Mouse (Mus musculus) heart, embryonic 11.5 days (tissue): ENCODE measurements around the gene Ccl5. TPM values are rescaled to one million over a fixed set of nuclear protein-coding genes. Genes with fewer than 3 reads are reported as not detected.

Experiments
- ATAC-seq: fragments of 200-750 bp; cut with Nextera tagmentation; replicated peaks from 2 replicates; pipeline ENCODE4 v1.8.0; 2017; ENCODE audit warnings: moderate library complexity; ENCODE audit not compliant: insufficient number of reproducible peaks, low FRiP score, low TSS enrichment
- H3K27ac ChIP-seq: fragments of 300-500 bp; sonication (generic); 2 replicates; pipeline ENCODE4 v1.5.1; 2014; ENCODE audit warnings: mild to moderate bottlenecking, low read depth, low read length
- H3K27me3 ChIP-seq: fragments of 300-500 bp; sonication (generic); 2 replicates; pipeline ENCODE4 v1.6.1; 2014; ENCODE audit warnings: mild to moderate bottlenecking, low read length, mixed read lengths; ENCODE audit not compliant: control insufficient read depth, insufficient read depth
- H3K36me3 ChIP-seq: fragments of 300-500 bp; sonication (generic); 2 replicates; pipeline ENCODE4 v1.6.1; 2014; ENCODE audit warnings: mild to moderate bottlenecking, low read length, moderate library complexity, mixed read lengths; ENCODE audit not compliant: control insufficient read depth, insufficient read depth
- H3K4me1 ChIP-seq: fragments of 300-500 bp; sonication (generic); 2 replicates; pipeline ENCODE4 v1.6.1; 2014; ENCODE audit warnings: low read length; ENCODE audit not compliant: control insufficient read depth, insufficient read depth
- H3K4me2 ChIP-seq: fragments of 300-500 bp; sonication (generic); 2 replicates; pipeline ENCODE4 v1.6.1; 2014; ENCODE audit warnings: mild to moderate bottlenecking, moderate library complexity
- H3K4me3 ChIP-seq: fragments of 300-500 bp; sonication (generic); 2 replicates; pipeline ENCODE4 v1.5.1; 2014; ENCODE audit warnings: low read depth, low read length
- H3K9ac ChIP-seq: fragments of 300-500 bp; sonication (generic); 2 replicates; pipeline ENCODE4 v1.6.1; 2014; ENCODE audit warnings: mild to moderate bottlenecking, low read depth, low read length, moderate library complexity
- H3K9me3 ChIP-seq: fragments of 300-500 bp; sonication (generic); replicated peaks from 2 replicates; pipeline ENCODE4 v1.6.1; 2016; ENCODE audit warnings: low read length; ENCODE audit not compliant: control insufficient read depth
- WGBS: fragments of 180-500 bp; shearing (Covaris S2); extraction: QIAGEN DNeasy Blood & Tissue Kit; methylation state at CpG from one replicate; pipeline ENCODE4 v1.1.7; 2014; ENCODE audit not compliant: insufficient replicate concordance; 5-methylcytosine and 5-hydroxymethylcytosine counted together
- polyA plus RNA-seq: library from polyadenylated mRNA; unstranded; fragments of >200 nt; fragmentation: Nextera tagmentation; extraction: Ambion mirVana; gene quantifications from 2 replicates; pipeline ENCODE4 v1.2.1, GENCODE M21; 2014

The Ccl5 gene
- polyA plus RNA-seq, 1 experiment from 2014 or later, result not detected

DNA sequence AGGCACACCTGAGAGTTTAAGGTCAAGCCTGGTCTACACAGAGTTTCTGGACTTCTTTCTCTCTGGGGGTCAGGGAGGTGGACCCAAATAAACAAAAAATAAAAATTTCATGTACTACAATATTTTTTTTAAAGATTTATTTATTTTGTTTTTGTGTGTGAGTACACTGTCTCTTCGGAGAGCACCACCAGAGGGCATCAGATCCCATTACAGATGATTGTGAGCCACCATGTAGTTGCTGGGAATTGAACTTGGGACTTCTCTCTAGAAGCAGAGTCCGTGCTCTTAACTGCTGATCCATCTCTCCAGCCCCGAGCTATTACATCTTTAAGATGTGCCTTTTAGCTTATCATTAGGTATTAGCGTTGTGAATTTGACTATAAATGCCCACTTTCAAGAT lies 38.8 kb downstream of the Ccl5 start:
- Histone ChIP-seq H3K9me3 (no peaks in the 10 kb centered on the region), H3K4me3 (no peak overlapping the region), H3K4me1 (no peaks in the 10 kb centered on the region), H3K4me2 (no peak overlapping the region), H3K36me3 (peaks cover 15% of the 10 kb centered on the region), H3K27ac (no peak overlapping the region), H3K9ac (no peak overlapping the region), H3K27me3 (no peaks in the 10 kb centered on the region)
- 85% methylated on average over 4 of the region's 4 CpGs for WGBS
- ATAC-seq, result no peak

Other genes with a start within 250 kb of the Ccl5 start
- gene Slfn14, start 243.8 kb downstream of the Ccl5 start, polyA plus RNA-seq, result 3.1 and 3.9 TPM in 2 replicates
- gene Ap2b1, start 231.5 kb downstream of the Ccl5 start, polyA plus RNA-seq, result 51.5 and 66.1 TPM in 2 replicates
- gene Pex12, start 227.9 kb downstream of the Ccl5 start, polyA plus RNA-seq, result 9.6 and 9.7 TPM in 2 replicates
- 4.4 and 5.3 TPM in 2 replicates for gene Rasl10b, start 121.4 kb downstream of the Ccl5 start, polyA plus RNA-seq
- gene Gas2l2, start 101.1 kb downstream of the Ccl5 start, polyA plus RNA-seq, result 0.10 and 0.14 TPM in 2 replicates
- 2.1 and 2.3 TPM in 2 replicates for gene 1700020L24Rik, start 92.8 kb downstream of the Ccl5 start, polyA plus RNA-seq
- gene Mmp28, start 67.4 kb downstream of the Ccl5 start, polyA plus RNA-seq, result 3.3 and 5.6 TPM in 2 replicates
- 6.0 and 15.1 TPM in 2 replicates for gene Taf15, start 57.4 kb downstream of the Ccl5 start, polyA plus RNA-seq
- not detected in 2 replicates for gene Heatr9, start 8.3 kb downstream of the Ccl5 start, polyA plus RNA-seq
- 0.48 and 1.2 TPM in 2 replicates for gene Ccl9, start 48.1 kb upstream of the Ccl5 start, polyA plus RNA-seq
- gene Ccl6, start 62.6 kb upstream of the Ccl5 start, polyA plus RNA-seq, result 0.65 and 0.97 TPM in 2 replicates
- gene Rpl9-ps1, start 115.1 kb upstream of the Ccl5 start, polyA plus RNA-seq, result not detected in 2 replicates
- 1.4 and 1.5 TPM in 2 replicates for gene Ccl3, start 118.8 kb upstream of the Ccl5 start, polyA plus RNA-seq
- 0.26 TPM in 1 of 2 replicates, not detected in the other for gene Ccl4, start 132.1 kb upstream of the Ccl5 start, polyA plus RNA-seq
- gene Wfdc17, start 173.5 kb upstream of the Ccl5 start, polyA plus RNA-seq, result 0.66 TPM in 1 of 2 replicates, not detected in the other
- 1.6 TPM in 2 replicates for gene Wfdc18, start 178.5 kb upstream of the Ccl5 start, polyA plus RNA-seq
- not detected in 2 replicates for gene Wfdc21, start 216.4 kb upstream of the Ccl5 start, polyA plus RNA-seq
- gene Heatr6, start 223.2 kb upstream of the Ccl5 start, polyA plus RNA-seq, result 13.5 and 16.1 TPM in 2 replicates